Mouse (Mus musculus) embryonic facial prominence, embryonic 11.5 days (tissue): ENCODE measurements around the gene Nxph3. TPM values are rescaled to one million over a fixed set of nuclear protein-coding genes. Genes with fewer than 3 reads are reported as not detected.

Source experiments
- ATAC-seq: fragments of 200-750 bp; cut with Nextera tagmentation; replicated peaks from 2 replicates; pipeline ENCODE4 v1.8.0; 2017; ENCODE audit warnings: low read depth; ENCODE audit not compliant: insufficient number of reproducible peaks, low FRiP score, low TSS enrichment
- DNase-seq: peaks from one replicate; pipeline ENCODE4 v3.0.0-alpha.2; 2015; ENCODE audit warnings: low spot score
- H3K27ac ChIP-seq: fragments of 300-500 bp; sonication (generic); replicated peaks from 2 replicates; pipeline ENCODE4 v1.5.1; 2014; ENCODE audit warnings: mild to moderate bottlenecking, low read depth, low read length, control low read depth
- H3K27me3 ChIP-seq: fragments of 300-500 bp; sonication (generic); 2 replicates; pipeline ENCODE4 v1.6.1; 2014; ENCODE audit warnings: mild to moderate bottlenecking, low read length, moderate library complexity, mixed read lengths; ENCODE audit not compliant: control insufficient read depth, insufficient read depth
- H3K36me3 ChIP-seq: fragments of 300-500 bp; sonication (generic); replicated peaks from 2 replicates; pipeline ENCODE4 v1.6.1; 2014; ENCODE audit warnings: low read depth, mild to moderate bottlenecking, low read length, moderate library complexity, mixed read lengths; ENCODE audit not compliant: control insufficient read depth, insufficient read depth
- H3K4me1 ChIP-seq: fragments of 300-500 bp; sonication (generic); 2 replicates; pipeline ENCODE4 v1.6.1; 2014; ENCODE audit warnings: low read length, mixed read lengths; ENCODE audit not compliant: control insufficient read depth, insufficient read depth
- H3K4me2 ChIP-seq: fragments of 300-500 bp; sonication (generic); 2 replicates; pipeline ENCODE4 v1.6.1; 2014; ENCODE audit warnings: low read depth, mild to moderate bottlenecking, control low read depth, low read length, moderate library complexity
- H3K4me3 ChIP-seq: fragments of 300-500 bp; sonication (generic); 2 replicates; pipeline ENCODE4 v1.5.1; 2014; ENCODE audit warnings: low read depth, low read length, control low read depth
- H3K9ac ChIP-seq: fragments of 300-500 bp; sonication (generic); replicated peaks from 2 replicates; pipeline ENCODE4 v1.6.1; 2014; ENCODE audit warnings: mild to moderate bottlenecking, control low read depth, low read length
- H3K9me3 ChIP-seq: fragments of 300-500 bp; sonication (generic); replicated peaks from 2 replicates; pipeline ENCODE4 v1.6.1; 2016; ENCODE audit warnings: mild to moderate bottlenecking, low read length, inconsistent platforms, mixed read lengths; ENCODE audit not compliant: control insufficient read depth
- WGBS: fragments of 180-500 bp; shearing (Covaris S2); extraction: QIAGEN DNeasy Blood & Tissue Kit; methylation state at CpG from one replicate; pipeline ENCODE4 v1.1.7; 2014; 5-methylcytosine and 5-hydroxymethylcytosine counted together
- polyA plus RNA-seq: library from polyadenylated mRNA; unstranded; fragments of >200 nt; fragmentation: Nextera tagmentation; extraction: Ambion mirVana; gene quantifications from 2 replicates; pipeline ENCODE4 v1.2.1, GENCODE M21; 2014

The Nxph3 gene
- polyA plus RNA-seq, 1 experiment from 2014 or later: 0.98 TPM

GRCm38 (mm10) chr11:95479458-95479857 is 34.9 kb downstream of the Nxph3 start:
- no peak for DNase-seq
- no peaks in the 10 kb centered on the region for H3K9me3 ChIP-seq
- H3K4me3 ChIP-seq: no peak overlapping the region
- no peak overlapping the region for H3K27ac ChIP-seq
- no peaks in the 10 kb centered on the region for H3K27me3 ChIP-seq
- no peaks in the 10 kb centered on the region; the same call in 1 of the 2 replicates for H3K36me3 ChIP-seq
- no peaks in the 10 kb centered on the region for H3K4me1 ChIP-seq
- H3K9ac ChIP-seq: no peak overlapping the region
- WGBS: 86% methylated on average over 4 of the region's 4 CpGs
- no peak for ATAC-seq
- no peak overlapping the region for H3K4me2 ChIP-seq

DNA sequence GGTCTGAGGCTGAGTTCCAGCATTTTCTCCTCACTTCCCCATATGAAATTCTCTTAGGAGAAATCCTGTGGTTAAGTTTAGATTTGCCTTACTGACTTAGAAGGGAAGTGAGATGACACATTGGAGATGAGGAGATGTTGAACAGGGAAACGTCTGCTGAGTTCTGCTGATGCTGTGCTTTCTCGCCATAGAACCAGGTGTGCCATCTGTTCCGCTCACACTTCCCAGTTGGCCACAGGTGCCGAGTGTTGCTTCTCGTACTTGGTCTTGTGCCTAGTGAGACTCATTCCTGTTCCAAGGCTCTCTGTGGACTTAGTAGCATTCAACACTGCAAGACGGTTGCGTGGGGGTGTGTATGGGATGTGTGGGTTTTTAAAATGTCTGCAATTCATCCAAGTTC is 38.0 kb downstream of the Nxph3 start:
- no peak for ATAC-seq
- no peak for DNase-seq
- H3K9me3 ChIP-seq: no peaks in the 10 kb centered on the region
- no peaks in the 10 kb centered on the region for H3K27me3 ChIP-seq
- H3K4me2 ChIP-seq: no peak overlapping the region
- no peak overlapping the region for H3K9ac ChIP-seq
- no peak overlapping the region for H3K27ac ChIP-seq
- H3K36me3 ChIP-seq: no peaks in the 10 kb centered on the region; the same call in 1 of the 2 replicates
- 92% methylated on average over 7 of the region's 7 CpGs for WGBS
- H3K4me1 ChIP-seq: no peaks in the 10 kb centered on the region
- H3K4me3 ChIP-seq: no peak overlapping the region

DNA sequence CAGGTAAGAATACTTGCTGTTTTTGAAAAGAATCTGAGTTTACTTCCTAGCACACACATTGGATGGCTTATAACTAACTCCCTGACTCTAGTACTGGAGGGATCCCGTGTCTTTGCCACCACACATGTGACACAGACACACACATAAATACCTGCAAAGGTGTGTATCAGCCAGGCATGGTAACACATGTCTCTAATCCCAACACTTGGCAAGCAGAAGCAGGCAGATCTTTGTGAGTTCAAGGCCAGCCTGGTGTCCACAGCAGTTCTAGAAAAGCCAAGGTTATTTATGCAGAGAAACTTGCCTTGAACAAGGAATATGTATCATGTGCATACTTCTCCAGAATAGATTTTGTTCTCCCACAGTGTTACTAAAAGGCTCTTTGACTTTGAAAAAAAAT is 40.9 kb downstream of the Nxph3 start:
- no peak overlapping the region for H3K4me2 ChIP-seq
- no peak overlapping the region for H3K4me3 ChIP-seq
- no peaks in the 10 kb centered on the region for H3K4me1 ChIP-seq
- no peaks in the 10 kb centered on the region; the same call in 1 of the 2 replicates for H3K36me3 ChIP-seq
- no peak overlapping the region for H3K27ac ChIP-seq
- DNase-seq (no peak), ATAC-seq (no peak)
- no peaks in the 10 kb centered on the region for H3K27me3 ChIP-seq
- H3K9me3 ChIP-seq: no peaks in the 10 kb centered on the region
- 90% methylated on average over 1 of the region's 1 CpGs for WGBS
- no peak overlapping the region for H3K9ac ChIP-seq

DNA sequence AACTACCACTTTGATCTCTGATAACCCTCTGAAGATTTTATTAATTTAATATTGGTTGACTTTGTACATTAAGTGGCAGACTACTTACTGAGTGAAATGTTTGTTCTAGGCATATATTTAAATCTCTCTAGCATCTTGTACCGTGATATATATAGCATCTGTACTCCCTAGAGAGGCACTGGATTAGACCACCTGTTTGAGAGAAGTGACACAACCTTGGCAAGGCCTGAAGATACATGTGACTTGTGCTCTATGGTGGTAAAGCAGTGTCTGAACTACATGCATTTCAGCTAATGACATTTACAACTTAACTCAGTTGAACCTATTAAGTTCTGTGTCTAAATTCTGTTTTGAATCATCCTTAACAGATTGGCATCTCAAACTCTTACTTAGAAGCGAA is 41.4 kb downstream of the Nxph3 start:
- H3K27ac ChIP-seq: no peak overlapping the region
- no peak overlapping the region for H3K9ac ChIP-seq
- H3K9me3 ChIP-seq: no peaks in the 10 kb centered on the region
- no peaks in the 10 kb centered on the region for H3K27me3 ChIP-seq
- H3K4me1 ChIP-seq: no peaks in the 10 kb centered on the region
- no peak overlapping the region for H3K4me3 ChIP-seq
- ATAC-seq (no peak), DNase-seq (no peak)
- H3K36me3 ChIP-seq: no peaks in the 10 kb centered on the region; the same call in 1 of the 2 replicates
- no peak overlapping the region for H3K4me2 ChIP-seq
- WGBS: 91% methylated on average over 2 of the region's 2 CpGs

GRCm38 (mm10) chr11:95467731-95468130 is 46.6 kb downstream of the Nxph3 start:
- H3K27me3 ChIP-seq: no peaks in the 10 kb centered on the region
- no peak overlapping the region for H3K4me2 ChIP-seq
- no peaks in the 10 kb centered on the region for H3K36me3 ChIP-seq
- no peak overlapping the region for H3K27ac ChIP-seq
- no peaks in the 10 kb centered on the region for H3K4me1 ChIP-seq
- H3K9ac ChIP-seq: no peak overlapping the region
- DNase-seq (no peak), ATAC-seq (no peak)
- no peaks in the 10 kb centered on the region for H3K9me3 ChIP-seq
- WGBS: 94% methylated on average over 1 of the region's 1 CpGs
- H3K4me3 ChIP-seq: no peak overlapping the region

DNA sequence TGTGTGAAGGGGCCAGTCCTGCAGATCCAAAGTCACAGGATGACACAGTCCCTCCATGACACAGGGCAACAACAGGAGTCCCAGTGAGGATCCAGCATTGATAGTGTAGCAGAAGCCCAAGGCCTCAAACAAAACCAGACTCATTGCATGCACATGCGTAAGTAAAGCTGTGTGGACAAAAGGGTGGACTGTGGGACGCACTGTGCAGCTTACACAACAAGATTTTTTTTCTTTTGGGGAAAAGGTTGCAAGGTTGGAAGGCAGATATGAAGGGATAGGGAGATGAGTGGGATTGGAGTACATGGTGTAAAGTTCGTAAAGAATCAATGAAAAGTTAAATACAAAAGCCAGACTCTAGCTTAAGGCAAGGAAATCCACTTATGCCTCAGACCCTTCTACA is 52.2 kb downstream of the Nxph3 start:
- WGBS: 94% methylated on average over 3 of the region's 3 CpGs
- H3K27me3 ChIP-seq: no peaks in the 10 kb centered on the region
- no peak for ATAC-seq

DNA sequence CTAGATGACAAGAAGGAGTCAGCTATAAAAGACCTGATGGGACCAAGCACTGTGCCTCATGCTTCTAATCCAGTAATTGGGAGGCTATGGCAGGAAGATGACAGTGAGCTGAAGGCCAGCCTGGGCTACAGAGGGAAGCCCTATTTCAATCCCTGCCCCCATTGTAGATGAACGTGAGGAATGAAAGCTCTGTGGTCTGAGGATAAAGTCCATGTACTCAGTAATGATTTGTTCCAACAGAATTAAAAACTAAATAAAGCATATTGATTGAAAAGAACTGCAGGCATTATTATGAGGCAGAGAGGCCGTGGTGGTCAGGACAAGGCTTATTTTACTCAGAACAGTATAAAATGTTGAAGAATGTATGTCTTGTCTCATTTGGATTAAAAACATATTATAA is 53.5 kb downstream of the Nxph3 start:
- Histone ChIP-seq H3K27me3 (no peaks in the 10 kb centered on the region), H3K4me3 (no peak overlapping the region), H3K4me2 (no peak overlapping the region), H3K4me1 (no peaks in the 10 kb centered on the region), H3K27ac (no peak overlapping the region), H3K9ac (no peak overlapping the region), H3K9me3 (no peaks in the 10 kb centered on the region), H3K36me3 (no peaks in the 10 kb centered on the region)
- no peak for DNase-seq
- 86% methylated on average over 2 of the region's 2 CpGs for WGBS
- no peak for ATAC-seq

More for the DNA sequence above, 52.2 kb downstream of the Nxph3 start:
- Histone ChIP-seq H3K9ac (no peak overlapping the region), H3K4me3 (no peak overlapping the region), H3K27ac (no peak overlapping the region), H3K36me3 (no peaks in the 10 kb centered on the region), H3K9me3 (no peaks in the 10 kb centered on the region), H3K4me2 (no peak overlapping the region), H3K4me1 (no peaks in the 10 kb centered on the region)
- no peak for DNase-seq
